Mouse (Mus musculus): ENCODE measurements around the gene Brd3os.

DNA sequence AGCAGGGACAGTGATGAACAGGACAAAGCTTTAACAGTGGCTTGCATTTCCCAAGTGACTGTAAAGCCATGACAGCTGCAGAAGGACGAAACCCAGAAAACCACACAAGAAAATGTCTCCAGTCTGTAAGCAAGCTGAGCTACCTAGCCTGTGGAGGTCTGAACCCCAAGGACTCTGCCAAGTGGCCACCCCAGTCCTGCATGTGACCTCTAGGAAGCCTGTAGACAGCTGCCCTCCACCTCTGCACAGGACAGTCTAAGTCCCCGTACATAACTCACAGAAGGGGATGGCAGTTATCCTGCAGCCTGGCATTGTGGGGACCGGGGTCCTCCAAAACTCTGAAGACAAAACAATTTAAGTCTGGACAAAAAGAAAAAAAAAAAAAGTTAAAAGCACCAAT lies 3.8 kb downstream of the Brd3os start:
- TF ChIP-seq CTCF (IDR thresholded peaks at IDR 0.05; ENCODE audit: low read depth, low read length): no peak
- TF ChIP-seq POLR2A (IDR thresholded peaks at IDR 0.05; ENCODE audit: insufficient read depth, low read length): no peak
